ENCODE assay signal across 28 mouse cellular contexts in genomic region chr8:71717096-71717495, GRCm38 (mm10). TPM values are rescaled to one million over a fixed set of nuclear protein-coding genes. Genes with fewer than 3 reads are reported as not detected.
DNase-seq lines count a peak whose midpoint lies in the region; ATAC-seq and TF ChIP-seq lines count a peak whose summit lies in the region.
"Had no signal": no experiment of that assay in that cellular context is flagged by ENCODE, and none has a peak within 500 bp of the region (broad histone marks: within the 10 kb centered on the region; RNA-seq: fewer than 3 reads in every experiment).

No protein-coding gene starts in this region.

- 72% methylated on average over 12 of the region's 12 CpGs for WGBS in intestine, embryonic 15.5 days
- 75% methylated on average over 12 of the region's 12 CpGs for WGBS in intestine, embryonic 16.5 days
- 71% methylated on average over 12 of the region's 12 CpGs for WGBS in lung, embryonic 14.5 days

- no peak overlapping the region for H3K27ac ChIP-seq in intestine, embryonic 15.5 days
- H3K27ac ChIP-seq in intestine, embryonic 16.5 days (ENCODE audit: low read length) = no peak overlapping the region
- H3K27ac ChIP-seq in lung, embryonic 14.5 days (ENCODE audit: low read depth) = no peak overlapping the region
- H3K27ac ChIP-seq: embryonic facial prominence, embryonic 12.5 days; heart, adult 2 months; heart, embryonic 15.5 days; hindbrain, embryonic 10.5 days; limb, embryonic 13.5 days; liver, embryonic 13.5 days; lung, embryonic 15.5 days; midbrain, embryonic 12.5 days had no signal

- no peak overlapping the region for H3K4me3 ChIP-seq in intestine, embryonic 15.5 days (replicated peaks)
- no peak overlapping the region for H3K4me3 ChIP-seq in intestine, embryonic 16.5 days (ENCODE audit: low read length)
- H3K4me3 ChIP-seq in lung, embryonic 14.5 days (ENCODE audit: low read depth, low read length) = no peak overlapping the region
- H3K4me3 ChIP-seq: embryonic facial prominence, embryonic 12.5 days; heart, adult 2 months; heart, embryonic 15.5 days; hindbrain, embryonic 10.5 days; limb, embryonic 13.5 days; liver, embryonic 13.5 days; lung, embryonic 15.5 days; midbrain, embryonic 12.5 days had no signal

- H3K36me3 ChIP-seq in intestine, embryonic 15.5 days = no peaks in the 10 kb centered on the region
- H3K36me3 ChIP-seq in intestine, embryonic 16.5 days (ENCODE audit: control insufficient read depth, insufficient read depth, low read length) = no peaks in the 10 kb centered on the region
- H3K36me3 ChIP-seq in lung, embryonic 14.5 days (ENCODE audit: insufficient read depth) = no peaks in the 10 kb centered on the region
- H3K36me3 ChIP-seq: embryonic facial prominence, embryonic 12.5 days; heart, embryonic 15.5 days; limb, embryonic 13.5 days; lung, embryonic 15.5 days had no signal

- no peaks in the 10 kb centered on the region for H3K9me3 ChIP-seq in intestine, embryonic 15.5 days
- no peaks in the 10 kb centered on the region for H3K9me3 ChIP-seq in intestine, embryonic 16.5 days (ENCODE audit: control insufficient read depth, low read length)
- H3K9me3 ChIP-seq in lung, embryonic 14.5 days (ENCODE audit: low read depth, low read length) = no peaks in the 10 kb centered on the region
- H3K9me3 ChIP-seq: embryonic facial prominence, embryonic 12.5 days; heart, embryonic 15.5 days; hindbrain, embryonic 10.5 days; limb, embryonic 13.5 days; liver, embryonic 13.5 days; lung, embryonic 15.5 days; midbrain, embryonic 12.5 days had no signal

- no peak overlapping the region for H3K4me2 ChIP-seq in intestine, embryonic 15.5 days (replicated peaks)
- no peak overlapping the region for H3K4me2 ChIP-seq in intestine, embryonic 16.5 days (ENCODE audit: low read depth, low read length)
- no peak overlapping the region for H3K4me2 ChIP-seq in lung, embryonic 14.5 days
- H3K4me2 ChIP-seq: embryonic facial prominence, embryonic 12.5 days; heart, embryonic 15.5 days; limb, embryonic 13.5 days; liver, embryonic 13.5 days; lung, embryonic 15.5 days; midbrain, embryonic 12.5 days had no signal

- no peak for TF ChIP-seq CTCF in lung, embryonic 14.5 days (IDR thresholded peaks at IDR 0.05; ENCODE audit: low read depth)

- no peaks in the 10 kb centered on the region for H3K27me3 ChIP-seq in intestine, embryonic 15.5 days (replicated peaks)
- H3K27me3 ChIP-seq in intestine, embryonic 16.5 days (replicated peaks; ENCODE audit: control insufficient read depth, insufficient read depth, low read length) = no peaks in the 10 kb centered on the region
- H3K27me3 ChIP-seq in lung, embryonic 14.5 days (ENCODE audit: insufficient read depth, low read length) = no peaks in the 10 kb centered on the region
- H3K27me3 ChIP-seq: embryonic facial prominence, embryonic 12.5 days; limb, embryonic 13.5 days; lung, embryonic 15.5 days had no signal

- H3K4me1 ChIP-seq in intestine, embryonic 15.5 days (replicated peaks) = 0 out of 2 replicates have a peak, but pooled peaks cover 5% of the 10 kb centered on the region
- H3K4me1 ChIP-seq in intestine, embryonic 16.5 days (ENCODE audit: control insufficient read depth, insufficient read depth, low read length) = no peaks in the 10 kb centered on the region
- no peaks in the 10 kb centered on the region for H3K4me1 ChIP-seq in lung, embryonic 14.5 days (ENCODE audit: insufficient read depth)

- H3K9ac ChIP-seq in intestine, embryonic 15.5 days = no peak overlapping the region
- no peak overlapping the region for H3K9ac ChIP-seq in intestine, embryonic 16.5 days (ENCODE audit: low read depth, low read length)
- H3K9ac ChIP-seq in lung, embryonic 14.5 days = no peak overlapping the region
- H3K9ac ChIP-seq: embryonic facial prominence, embryonic 12.5 days; forebrain, postnatal 0 days; heart, embryonic 15.5 days; limb, embryonic 13.5 days; liver, embryonic 13.5 days; lung, embryonic 15.5 days; midbrain, embryonic 12.5 days had no signal

- 0 out of 2 replicates have a peak, but pooled peaks have one; percentile 19 for ATAC-seq in intestine, embryonic 15.5 days
- no peak for ATAC-seq in intestine, embryonic 16.5 days
- no peak for ATAC-seq in lung, embryonic 14.5 days (ENCODE audit: insufficient read depth)
- ATAC-seq: forebrain, postnatal 0 days; hindbrain, embryonic 16.5 days had no signal

- DNase-seq in adrenal gland, postnatal 14 days = peak; percentile 42
- DNase-seq in adrenal gland, adult 8-10 months = no peak
- DNase-seq in lung, embryonic 14.5 days = peak; percentile 29
- no peak for DNase-seq in lung, postnatal 14 days
- peak; percentile 73 for DNase-seq in testis, postnatal 10 days (ENCODE audit: low spot score)
- no peak for DNase-seq in testis, postnatal 14 days (ENCODE audit: low spot score)
- DNase-seq: adrenal gland, postnatal 36 days; cerebellum, postnatal 25 days; forebrain, postnatal 0 days; gastrocnemius, postnatal 25 days; kidney, adult 11 months; layer of hippocampus, postnatal 36 days; liver, embryonic 13.5 days; retina, postnatal 1 day; right cerebral cortex, postnatal 4 days; thymus, adult 18-20 months had no signal

RNA-seq across cellular contexts. Expression of gene Fcho1, which starts 8.4 kb away (rescaled TPM):
- total RNA-seq in adrenal gland, postnatal 14 days (2021) = 5.4 and 13.9 TPM in 2 replicates
- total RNA-seq in adrenal gland, adult 8-10 months (2022) = 1 to 10 TPM; 2.1 to 6.2 (median 3.7) TPM
- polyA plus RNA-seq in intestine, embryonic 15.5 days (2015; fragmentation: Nextera tagmentation; extraction: Ambion mirVana) = 5.3 and 7.1 TPM in 2 replicates
- 5.0 and 6.4 TPM in 2 replicates for polyA plus RNA-seq in intestine, embryonic 16.5 days (2015; fragmentation: Nextera tagmentation; extraction: Ambion mirVana)
- 3.9 and 4.5 TPM in 2 replicates for polyA plus RNA-seq in lung, embryonic 14.5 days (2014; fragmentation: Nextera tagmentation; extraction: Ambion mirVana)
- total RNA-seq: gastrocnemius, postnatal 25 days had no signal

RNA-seq across cellular contexts. Expression of gene B3gnt3, which starts 15.5 kb away (rescaled TPM):
- 5.4 and 7.4 TPM in 2 replicates for total RNA-seq in adrenal gland, postnatal 14 days (2021)
- 1 to 10 TPM; 3.0 to 5.1 (median 4.4) TPM for total RNA-seq in adrenal gland, adult 8-10 months (2022)
- polyA plus RNA-seq in intestine, embryonic 15.5 days (2015; fragmentation: Nextera tagmentation; extraction: Ambion mirVana) = 16.0 and 17.0 TPM in 2 replicates
- polyA plus RNA-seq in intestine, embryonic 16.5 days (2015; fragmentation: Nextera tagmentation; extraction: Ambion mirVana) = 19.2 and 20.9 TPM in 2 replicates
- 2.1 and 2.3 TPM in 2 replicates for polyA plus RNA-seq in lung, embryonic 14.5 days (2014; fragmentation: Nextera tagmentation; extraction: Ambion mirVana)

RNA-seq across cellular contexts. Expression of gene Insl3, which starts 28.1 kb away (rescaled TPM):
- 8.0 and 9.8 TPM in 2 replicates for total RNA-seq in adrenal gland, postnatal 14 days (2021)
- total RNA-seq in adrenal gland, adult 8-10 months (2022) = 10 to 100 TPM in 1 of 4 experiments, 1 to 10 TPM in 3; 3.9 to 12.3 (median 7.1) TPM
- polyA plus RNA-seq in intestine, embryonic 15.5 days (2015; fragmentation: Nextera tagmentation; extraction: Ambion mirVana) = 1.2 and 1.9 TPM in 2 replicates
- polyA plus RNA-seq in intestine, embryonic 16.5 days (2015; fragmentation: Nextera tagmentation; extraction: Ambion mirVana) = 2.4 and 2.5 TPM in 2 replicates
- polyA plus RNA-seq in lung, embryonic 14.5 days (2014; fragmentation: Nextera tagmentation; extraction: Ambion mirVana) = 0.87 and 1.0 TPM in 2 replicates
- polyA plus RNA-seq: forebrain, embryonic 11.5 days; midbrain, embryonic 12.5 days; neural tube, embryonic 11.5 days had no signal

RNA-seq across cellular contexts. Expression of gene Jak3, which starts 41.0 kb away (rescaled TPM):
- 17.4 and 21.4 TPM in 2 replicates for total RNA-seq in adrenal gland, postnatal 14 days (2021)
- 10 to 100 TPM; 10.7 to 21.8 (median 16.6) TPM for total RNA-seq in adrenal gland, adult 8-10 months (2022)
- polyA plus RNA-seq in intestine, embryonic 15.5 days (2015; fragmentation: Nextera tagmentation; extraction: Ambion mirVana) = 9.0 and 9.2 TPM in 2 replicates
- polyA plus RNA-seq in intestine, embryonic 16.5 days (2015; fragmentation: Nextera tagmentation; extraction: Ambion mirVana) = 11.5 and 13.5 TPM in 2 replicates
- 7.2 and 7.8 TPM in 2 replicates for polyA plus RNA-seq in lung, embryonic 14.5 days (2014; fragmentation: Nextera tagmentation; extraction: Ambion mirVana)

RNA-seq across cellular contexts. Expression of gene Unc13a, which starts 45.5 kb away (rescaled TPM):
- 7.2 and 7.7 TPM in 2 replicates for total RNA-seq in adrenal gland, postnatal 14 days (2021)
- 10 to 100 TPM in 3 of 4 experiments, 1 to 10 TPM in 1; 9.8 to 11.8 (median 11.4) TPM for total RNA-seq in adrenal gland, adult 8-10 months (2022)
- polyA plus RNA-seq in intestine, embryonic 15.5 days (2015; fragmentation: Nextera tagmentation; extraction: Ambion mirVana) = 1.3 and 1.5 TPM in 2 replicates
- polyA plus RNA-seq in intestine, embryonic 16.5 days (2015; fragmentation: Nextera tagmentation; extraction: Ambion mirVana) = 0.98 and 1.2 TPM in 2 replicates
- polyA plus RNA-seq in lung, embryonic 14.5 days (2014; fragmentation: Nextera tagmentation; extraction: Ambion mirVana) = 0.46 and 0.64 TPM in 2 replicates

Comparison
In these comparisons a context has a peak if more than half of its experiments do, and no peak if none do; other contexts are left out.
1. DNase-seq: peak in adrenal gland, postnatal 14 days (single experiment), lung, embryonic 14.5 days (single experiment) and testis, postnatal 10 days (single experiment); none in adrenal gland, adult 8-10 months (single experiment), lung, postnatal 14 days (single experiment) and testis, postnatal 14 days (single experiment).